Mouse (Mus musculus): ENCODE results near the gene Mcf2l. TPM values are rescaled to one million over a fixed set of nuclear protein-coding genes. Genes with fewer than 3 reads are reported as not detected.

The Mcf2l gene
- total RNA-seq, 2 experiments from 2014 or later, result 21.3 to 32.8 TPM

GRCm38 (mm10) chr8:12948574-12948961 is 75.0 kb downstream of the Mcf2l start:
- DNase-seq (ENCODE audit: low spot score), result no peak

GRCm38 (mm10) chr8:12951051-12951630 is 77.5 kb downstream of the Mcf2l start:
- DNase-seq (ENCODE audit: low spot score), result no peak

GRCm38 (mm10) chr8:12952699-12953098 is 79.1 kb downstream of the Mcf2l start:
- no peak for DNase-seq (ENCODE audit: low spot score)

GRCm38 (mm10) chr8:12955362-12955879 is 81.8 kb downstream of the Mcf2l start:
- no peak for DNase-seq (ENCODE audit: low spot score)

GRCm38 (mm10) chr8:12955880-12956279 is 82.3 kb downstream of the Mcf2l start:
- no peak for DNase-seq (ENCODE audit: low spot score)

GRCm38 (mm10) chr8:12956941-12957340 is 83.3 kb downstream of the Mcf2l start:
- no peak for DNase-seq (ENCODE audit: low spot score)

- DNase-seq (ENCODE audit: low spot score), result no peak
These were observed 83.8 kb downstream of the Mcf2l start for GRCm38 (mm10) chr8:12957419-12957818.

GRCm38 (mm10) chr8:12960609-12961008 is 87.0 kb downstream of the Mcf2l start:
- DNase-seq (ENCODE audit: low spot score), result no peak

- no peak for DNase-seq (ENCODE audit: low spot score)
These were observed 87.6 kb downstream of the Mcf2l start for GRCm38 (mm10) chr8:12961211-12961610.

GRCm38 (mm10) chr8:12961821-12962534 is 88.4 kb downstream of the Mcf2l start:
- no peak for DNase-seq (ENCODE audit: low spot score)

GRCm38 (mm10) chr8:12962541-12963380 is 89.2 kb downstream of the Mcf2l start:
- DNase-seq (ENCODE audit: low spot score), result no peak

GRCm38 (mm10) chr8:12976290-12976689 is 102.7 kb downstream of the Mcf2l start:
- no peak for DNase-seq (ENCODE audit: low spot score)

- no peak for DNase-seq (ENCODE audit: low spot score)
These were observed 103.1 kb downstream of the Mcf2l start for GRCm38 (mm10) chr8:12976723-12977122.

GRCm38 (mm10) chr8:12977325-12977724 is 103.7 kb downstream of the Mcf2l start:
- no peak for DNase-seq (ENCODE audit: low spot score)

- no peak for DNase-seq (ENCODE audit: low spot score)
These were observed 104.7 kb downstream of the Mcf2l start for GRCm38 (mm10) chr8:12978308-12978707.

- DNase-seq (ENCODE audit: low spot score), result peak; percentile 58
These were observed 105.1 kb downstream of the Mcf2l start for GRCm38 (mm10) chr8:12978726-12979125.

GRCm38 (mm10) chr8:12983681-12984467 is 110.3 kb downstream of the Mcf2l start:
- no peak for DNase-seq (ENCODE audit: low spot score)

GRCm38 (mm10) chr8:12984601-12985243 is 111.1 kb downstream of the Mcf2l start:
- DNase-seq (ENCODE audit: low spot score), result no peak

- no peak for DNase-seq (ENCODE audit: low spot score)
These were observed 111.7 kb downstream of the Mcf2l start for GRCm38 (mm10) chr8:12985259-12985658.

- no peak for DNase-seq (ENCODE audit: low spot score)
These were observed 114.0 kb downstream of the Mcf2l start for GRCm38 (mm10) chr8:12987571-12987970.

Data from gastrocnemius, adult 18-20 months (tissue).